Mouse (Mus musculus) monocyte, adult 5-6 weeks (primary cell): ENCODE data around the gene Abcd4. TPM values are rescaled to one million over a fixed set of nuclear protein-coding genes. Genes with fewer than 3 reads are reported as not detected.
A peak's percentile ranks its signal among the peaks of the same experiment; 100 is the strongest.

Source experiments
- ATAC-seq: fragments of 153-309, 156-312 bp; replicated peaks from 2 replicates; pipeline ENCODE4 v1.8.0; 2017; ENCODE audit warnings: mild to moderate bottlenecking; ENCODE audit not compliant: low TSS enrichment, insufficient number of reproducible peaks, severe bottlenecking, poor library complexity, low FRiP score
- total RNA-seq: library from RNA; stranded (forward); fragments of 200-1000, 200-491, 200-594 nt; gene quantifications from 3 replicates; pipeline ENCODE4 v1.2.3, GENCODE M21; 2017

The Abcd4 gene
- total RNA-seq = 4.0 to 10.0 TPM (median 5.7 TPM) in 3 replicates

DNA sequence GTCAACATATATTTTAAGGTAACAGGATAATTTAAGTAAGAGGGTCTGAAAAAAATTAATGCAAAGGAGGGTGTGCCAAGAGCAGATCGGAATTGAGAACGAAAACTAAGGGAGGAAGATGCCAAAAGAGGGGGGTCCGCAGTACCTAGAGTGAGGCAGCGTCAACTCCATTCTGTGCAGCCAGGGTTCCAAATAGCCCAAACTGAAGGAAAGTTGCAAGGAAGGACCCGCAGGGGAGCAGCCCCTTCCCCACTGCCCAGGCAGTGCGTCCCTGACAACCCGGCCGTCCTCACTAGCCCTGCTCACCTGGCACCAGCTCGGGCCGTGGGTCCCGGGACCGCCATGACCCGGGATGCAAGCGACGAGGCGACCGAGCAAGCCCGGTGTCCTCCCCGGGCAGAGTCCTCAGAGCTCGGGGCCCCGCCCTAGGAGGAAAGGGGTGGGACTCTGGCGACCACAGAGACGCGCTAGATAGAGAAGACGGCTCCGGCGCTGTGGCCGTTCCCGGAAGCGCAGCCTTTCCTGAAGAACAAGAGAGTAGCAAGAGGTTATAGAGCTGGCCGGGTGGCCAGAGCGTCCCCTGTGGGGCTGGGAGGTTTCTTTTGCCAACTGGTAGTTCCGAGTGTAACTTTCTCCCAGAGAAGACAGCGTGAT, at the start of gene Abcd4:
Abcd4 (minus strand) TSS at position 437 of the 654 bp plus-strand sequence.
- peak; percentile 97 for ATAC-seq

DNA sequence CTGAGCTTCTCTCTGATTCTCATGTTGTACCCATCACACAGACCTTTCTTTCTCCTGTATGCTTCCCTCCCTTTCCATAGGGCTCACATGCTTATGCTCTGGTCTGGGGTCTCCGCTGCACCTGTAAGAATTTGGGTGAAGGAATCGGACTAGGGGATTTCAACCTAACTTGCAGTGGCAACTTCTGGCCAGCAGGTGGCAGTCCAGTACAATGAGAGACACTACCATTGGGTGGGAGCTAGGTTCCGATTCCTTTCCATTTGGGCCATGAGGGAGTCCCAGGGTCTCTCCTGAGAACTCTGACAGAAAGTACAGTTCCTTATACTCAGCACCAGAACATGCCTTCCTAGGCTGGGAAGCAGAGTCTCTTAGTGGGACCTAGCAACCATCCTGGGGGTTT, 36.7 kb upstream of the Abcd4 start:
- ATAC-seq = peak; percentile 67

DNA sequence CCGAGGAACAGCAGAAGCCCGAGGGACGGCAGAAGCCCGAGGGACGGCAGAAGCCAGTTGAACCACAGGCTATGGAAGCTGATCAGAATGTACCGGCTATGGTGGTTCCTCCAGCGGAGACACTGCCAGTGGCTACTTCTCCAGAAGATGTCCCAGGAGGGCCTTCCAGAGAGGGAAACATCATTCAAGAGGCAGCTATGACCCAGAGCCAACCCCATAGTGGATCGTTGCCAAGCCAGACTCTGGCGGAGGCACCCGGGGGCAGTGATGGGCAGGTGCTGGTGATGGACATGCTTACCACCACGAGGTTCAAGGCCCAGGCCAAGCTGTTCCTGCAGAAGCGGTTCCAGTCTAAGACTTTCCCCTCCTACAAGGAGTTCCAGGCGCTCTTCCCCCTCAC, 33.0 kb upstream of the Abcd4 start:
- no peak for ATAC-seq

DNA sequence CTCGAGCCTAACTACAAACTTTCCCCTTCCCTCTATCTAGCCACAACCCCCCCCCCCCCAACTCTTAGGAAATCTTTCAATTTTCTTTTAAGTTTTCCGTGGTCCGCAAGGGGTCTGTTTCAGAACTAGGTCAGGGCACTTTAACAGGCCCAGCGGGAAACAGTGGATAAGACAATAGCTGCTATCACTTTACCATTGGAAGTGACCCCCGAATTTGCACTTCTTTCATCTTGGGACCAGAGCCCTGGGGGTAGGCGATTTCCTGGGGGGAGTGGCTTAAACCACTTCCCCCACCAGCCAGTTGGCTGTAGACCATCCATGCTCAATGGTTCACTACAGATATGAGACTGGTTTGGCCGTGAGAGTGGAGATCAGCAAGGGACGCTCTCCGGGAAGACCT, 23.4 kb upstream of the Abcd4 start, which contains the start of gene Vrtn:
Vrtn (plus strand) TSS at position 366 of the 400 bp plus-strand sequence.
- ATAC-seq = no peak

DNA sequence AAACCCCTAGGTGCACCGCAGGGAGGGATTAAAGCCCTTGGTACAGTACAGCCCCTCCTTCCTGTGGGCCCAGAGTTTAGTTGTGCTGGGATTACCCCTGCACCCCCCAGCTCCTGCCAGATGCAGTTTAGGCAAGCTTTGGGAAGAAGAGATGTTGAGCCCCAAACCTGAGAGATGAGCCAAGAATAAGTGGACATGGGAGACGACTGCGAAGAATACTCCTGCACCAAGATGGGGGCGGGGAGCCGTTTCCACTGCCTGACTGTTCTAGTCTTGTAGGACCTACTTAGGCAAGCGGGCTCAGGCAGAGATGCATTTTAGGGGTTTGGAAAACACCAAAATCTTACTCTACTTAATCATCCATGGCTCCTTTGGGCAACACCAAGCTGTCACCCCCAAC, 23.0 kb upstream of the Abcd4 start:
- ATAC-seq = no peak

DNA sequence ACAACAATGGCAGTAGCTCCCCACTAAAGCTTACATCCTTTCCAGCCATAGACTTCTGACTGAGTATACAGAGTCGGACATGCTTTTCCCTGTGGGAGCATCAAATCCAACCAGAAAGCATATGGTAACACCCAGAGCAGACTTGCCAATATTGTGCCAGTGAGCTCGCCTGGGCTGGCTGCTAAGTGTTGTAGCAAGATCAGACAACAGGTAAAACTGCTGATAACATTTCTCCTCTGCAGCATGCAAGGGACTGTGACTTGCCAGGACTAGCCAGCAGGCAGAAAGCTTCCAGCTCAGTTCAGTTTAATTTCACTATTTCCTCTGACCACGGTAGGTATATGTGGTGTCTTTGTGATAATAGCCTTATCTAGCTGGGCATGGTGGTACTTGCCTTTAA, 14.7 kb upstream of the Abcd4 start:
- no peak for ATAC-seq

DNA sequence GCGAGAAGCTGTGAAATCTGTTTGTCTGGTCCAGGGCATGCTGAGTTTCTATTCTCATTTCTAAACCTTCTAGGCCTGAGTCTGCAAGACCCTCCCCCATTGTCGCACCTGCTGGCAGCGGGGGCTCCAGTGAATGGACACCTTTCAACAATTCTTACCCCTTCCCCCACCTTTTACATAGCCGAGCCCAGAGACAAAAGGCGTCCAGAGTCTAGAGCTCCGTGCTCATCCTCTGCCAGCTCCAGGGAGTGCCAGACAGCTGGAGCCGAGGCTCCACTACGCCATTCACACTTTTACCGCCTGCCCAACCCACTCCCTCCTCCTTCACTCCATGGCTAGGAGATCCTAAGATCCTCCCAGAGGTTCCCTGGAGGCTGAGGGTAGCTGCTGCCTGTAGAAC, 7.9 kb upstream of the Abcd4 start:
- no peak for ATAC-seq

DNA sequence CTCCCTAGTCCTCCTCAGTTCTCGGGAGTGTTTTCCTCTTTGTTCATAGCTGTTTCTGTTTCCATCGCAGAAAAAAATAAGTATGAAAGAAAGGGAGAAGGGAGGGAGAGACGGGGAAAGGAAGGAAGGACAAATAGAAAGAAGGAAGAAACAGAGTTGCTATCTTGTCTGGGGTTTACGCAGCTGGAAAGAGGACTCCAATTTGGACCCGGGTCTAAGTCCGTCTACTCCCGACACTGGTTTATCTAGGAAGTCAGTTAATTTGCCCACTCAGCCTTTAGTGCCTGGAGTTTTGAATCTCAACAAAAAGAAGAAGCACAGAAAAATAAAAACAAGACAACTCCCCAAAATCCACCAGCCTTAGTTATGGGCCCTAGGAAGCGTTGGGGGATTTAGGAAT, 7.4 kb upstream of the Abcd4 start:
- no peak for ATAC-seq

DNA sequence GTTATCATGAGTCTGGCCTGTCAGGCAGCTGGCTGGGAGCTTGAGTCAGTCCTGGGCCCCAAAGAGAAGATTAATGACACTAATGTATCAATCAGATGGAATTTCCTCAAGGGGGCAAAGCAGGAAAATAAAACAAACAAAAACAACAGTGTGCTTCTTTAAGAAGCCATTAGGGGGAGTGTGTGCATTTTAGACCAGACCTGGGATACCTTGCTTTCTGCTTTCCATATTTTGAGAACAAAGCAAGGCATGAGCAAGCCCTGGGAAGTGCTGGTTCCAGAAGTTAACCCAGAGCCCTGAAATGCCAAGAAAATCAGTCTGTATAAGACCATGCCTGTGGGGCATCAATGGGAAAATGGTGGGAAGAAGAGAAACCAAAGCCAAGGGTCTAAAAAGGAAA, 3.8 kb upstream of the Abcd4 start:
- no peak for ATAC-seq

DNA sequence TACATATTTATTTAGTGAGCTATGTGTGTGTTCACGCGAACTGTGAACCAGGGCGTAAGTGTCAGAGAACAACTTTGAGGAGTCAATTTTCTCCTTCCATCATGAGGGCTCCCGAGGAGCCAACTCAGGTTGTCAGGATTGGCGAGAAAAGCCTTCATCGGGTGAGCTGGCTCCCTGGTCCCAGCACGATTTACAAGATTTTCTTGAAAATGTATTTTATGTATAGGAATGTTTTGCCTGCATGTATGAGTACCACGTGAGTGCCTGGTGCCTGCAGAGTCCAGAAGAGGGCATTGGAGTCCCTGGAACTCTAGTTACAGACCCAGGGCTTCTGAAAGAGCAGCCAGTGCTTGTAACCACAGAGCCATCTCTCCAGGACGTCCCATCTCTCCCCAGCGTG, 450 bp upstream of the Abcd4 start:
- ATAC-seq = no peak

DNA sequence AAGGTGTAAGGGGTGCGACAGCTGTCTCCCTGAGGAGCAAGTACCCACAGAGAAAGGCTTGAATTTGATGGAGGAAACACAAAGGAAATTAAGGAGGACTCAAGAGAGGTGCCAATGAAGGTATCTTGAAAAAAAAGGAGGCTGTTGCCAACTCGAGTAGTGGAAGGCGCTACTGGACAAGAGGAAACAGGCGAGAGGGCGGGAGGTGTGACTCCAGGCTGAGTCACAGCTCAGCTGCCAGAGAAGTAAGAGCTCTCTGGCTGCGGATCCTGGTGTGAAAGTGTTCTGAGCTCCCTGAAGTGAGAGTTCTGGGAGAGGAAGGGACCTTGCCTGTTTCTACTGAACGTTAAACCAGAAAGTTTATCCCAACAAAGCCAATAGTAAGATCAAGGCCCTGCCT, 2.7 kb downstream of the Abcd4 start:
- no peak for ATAC-seq

DNA sequence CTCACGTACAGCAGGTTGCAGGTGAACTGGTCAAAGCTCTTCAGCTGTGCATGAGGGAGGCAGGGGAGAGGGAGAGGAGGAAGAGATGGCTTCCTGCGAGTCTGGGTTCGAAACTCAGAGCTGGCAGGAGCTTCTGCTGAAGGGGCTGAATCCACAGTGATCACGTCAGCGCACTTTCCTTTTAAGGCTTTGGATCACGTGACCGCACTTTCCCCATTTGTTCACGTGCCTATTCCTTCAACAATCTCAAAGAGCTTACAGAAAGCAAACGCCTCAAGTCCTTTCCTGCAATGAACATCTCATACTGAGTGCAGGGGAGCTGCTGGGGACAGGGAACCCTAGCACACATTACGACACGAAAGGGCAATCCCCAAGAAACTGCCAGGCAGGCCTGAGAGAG, 3.2 kb downstream of the Abcd4 start:
- no peak for ATAC-seq

DNA sequence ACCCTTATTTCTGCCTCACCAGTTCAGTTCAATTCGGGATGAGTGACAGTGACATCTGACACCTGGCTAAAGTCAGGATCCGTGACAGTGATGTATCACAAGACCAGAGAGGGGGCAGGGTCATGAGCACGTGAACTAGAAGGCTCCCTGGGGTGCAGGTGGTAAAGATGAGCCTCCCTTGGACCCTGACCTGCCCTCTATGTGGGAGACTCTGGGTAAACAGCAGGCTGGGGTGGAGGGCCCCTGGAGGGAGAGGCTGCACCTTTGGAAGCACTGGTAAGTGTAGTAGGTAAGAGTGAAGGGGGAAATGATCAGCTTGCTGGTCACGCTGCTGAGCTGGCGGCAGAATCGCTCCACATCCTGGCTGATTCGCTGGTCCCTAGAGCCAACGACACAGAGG, 4.7 kb downstream of the Abcd4 start:
- no peak for ATAC-seq

DNA sequence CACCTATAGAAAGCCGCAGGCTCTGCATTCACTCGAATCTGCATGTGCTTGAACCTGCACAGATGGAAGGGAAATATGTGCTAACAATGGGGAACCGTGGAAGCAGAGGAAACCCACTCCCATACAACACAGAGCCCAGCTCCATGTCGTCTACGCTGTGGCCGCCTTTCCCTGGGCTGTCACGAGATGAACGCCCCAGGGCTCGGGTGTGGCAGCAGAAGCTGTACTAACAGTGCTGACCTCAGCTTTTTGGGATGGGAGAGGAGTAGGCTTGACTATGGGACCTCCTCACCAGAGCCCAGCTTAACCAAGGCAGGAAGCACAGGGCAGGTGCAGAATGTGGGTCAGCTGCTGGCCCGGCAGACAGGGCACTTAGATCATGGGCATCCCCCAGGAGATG, 5.5 kb downstream of the Abcd4 start:
- ATAC-seq = no peak

DNA sequence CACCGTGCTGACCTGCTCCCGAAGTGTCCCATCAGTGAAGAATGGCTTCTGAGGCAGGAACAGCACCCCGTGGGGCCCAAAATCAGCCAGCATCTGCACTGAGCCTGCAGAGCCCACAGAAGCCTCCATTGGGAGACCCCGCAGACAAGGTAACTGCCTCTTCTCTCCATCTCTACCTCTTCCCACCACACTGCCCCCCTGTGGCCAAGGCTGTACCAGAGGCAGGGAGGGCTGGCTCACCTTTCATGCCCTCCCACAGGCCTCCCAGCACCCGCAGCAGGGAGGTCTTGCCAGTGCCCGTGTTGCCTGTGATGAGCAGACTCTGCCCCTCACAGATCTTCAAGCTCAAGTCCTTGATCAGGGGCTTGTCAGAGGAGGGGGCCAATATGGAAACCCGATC, 11.4 kb downstream of the Abcd4 start:
- no peak for ATAC-seq

DNA sequence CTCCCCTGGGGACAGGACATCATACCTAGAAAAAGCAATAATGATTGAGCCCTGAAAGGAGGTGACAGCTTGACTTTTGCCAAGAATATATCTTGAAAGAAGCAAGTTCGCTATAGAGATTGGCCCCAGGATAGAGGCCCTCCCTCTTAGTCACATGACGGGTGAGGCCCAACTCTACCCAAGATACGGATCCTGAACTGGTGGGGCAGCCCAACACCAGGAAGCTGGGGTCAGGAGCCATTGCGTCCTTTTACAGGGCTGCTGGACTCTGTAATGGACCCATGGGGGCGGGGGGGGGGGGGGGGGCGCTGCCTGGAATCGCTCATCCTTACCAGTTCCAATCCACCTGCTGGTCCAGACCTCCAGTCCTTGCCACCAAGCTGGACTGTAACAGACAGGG, 13.2 kb downstream of the Abcd4 start:
- no peak for ATAC-seq

DNA sequence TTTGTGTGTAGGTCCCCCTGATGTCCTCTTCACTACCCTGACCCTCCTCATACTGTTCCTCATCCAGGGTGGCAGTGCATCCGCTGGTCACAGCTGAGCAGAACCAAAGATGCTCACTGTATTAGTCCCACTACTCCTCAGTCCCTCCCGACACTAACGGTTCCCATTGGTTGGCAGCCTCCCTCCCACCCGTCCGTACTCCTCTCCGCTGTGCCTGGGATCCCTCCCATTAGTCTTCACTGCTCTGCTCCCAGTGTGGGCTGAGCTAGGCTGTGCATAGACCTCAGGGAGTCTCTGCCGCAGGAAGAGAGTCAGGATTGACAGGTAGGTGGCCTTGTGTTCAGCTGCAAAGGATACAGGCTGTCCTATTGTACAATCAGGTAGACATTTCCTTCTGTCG, 18.9 kb downstream of the Abcd4 start:
- no peak for ATAC-seq

DNA sequence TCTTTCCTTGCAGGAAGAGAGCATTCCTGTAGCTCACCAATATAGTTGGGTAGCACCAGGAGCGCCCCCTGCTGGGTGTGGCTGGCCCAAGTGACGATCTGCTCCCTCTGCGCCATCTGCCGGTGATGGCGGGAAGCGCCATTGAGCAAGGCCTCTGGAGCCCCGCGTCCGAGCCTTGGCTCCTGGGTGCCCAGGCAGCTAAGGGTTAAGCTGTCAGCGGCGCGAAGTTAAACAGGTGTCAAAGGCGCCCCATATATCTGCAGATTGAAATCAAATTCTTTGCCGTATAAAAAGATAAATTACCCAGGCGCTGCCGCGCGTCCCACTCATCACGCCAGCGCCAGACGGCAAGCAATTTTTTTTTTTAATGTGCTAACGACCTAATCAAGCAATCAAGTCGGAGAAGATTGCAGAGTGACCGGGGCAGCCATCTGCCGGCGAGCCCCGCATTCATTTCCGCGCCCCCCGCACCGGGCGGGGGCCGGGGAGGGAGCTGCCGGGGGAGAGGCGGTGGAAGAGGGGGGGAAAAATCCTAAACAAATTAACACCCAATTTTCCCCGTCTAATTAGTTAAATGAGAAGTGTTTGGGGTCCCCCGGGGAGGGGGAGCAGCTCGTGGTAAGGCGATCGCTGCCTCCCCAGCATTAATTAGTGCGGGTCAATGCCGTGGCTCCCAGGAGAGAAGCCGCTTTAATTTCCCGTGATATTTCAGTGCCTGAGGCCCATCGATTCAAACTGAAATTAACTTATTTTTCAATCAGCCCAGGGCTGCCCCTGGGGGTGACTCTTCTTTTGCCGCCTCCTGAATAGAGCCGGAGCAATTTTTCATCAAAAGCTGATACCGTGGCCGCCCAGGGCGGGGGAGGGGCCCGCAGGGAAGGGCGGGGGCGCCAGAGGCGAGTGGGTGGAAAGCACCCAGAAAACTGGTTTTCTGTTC, 27.1 kb downstream of the Abcd4 start:
- peak; percentile 88 for ATAC-seq

DNA sequence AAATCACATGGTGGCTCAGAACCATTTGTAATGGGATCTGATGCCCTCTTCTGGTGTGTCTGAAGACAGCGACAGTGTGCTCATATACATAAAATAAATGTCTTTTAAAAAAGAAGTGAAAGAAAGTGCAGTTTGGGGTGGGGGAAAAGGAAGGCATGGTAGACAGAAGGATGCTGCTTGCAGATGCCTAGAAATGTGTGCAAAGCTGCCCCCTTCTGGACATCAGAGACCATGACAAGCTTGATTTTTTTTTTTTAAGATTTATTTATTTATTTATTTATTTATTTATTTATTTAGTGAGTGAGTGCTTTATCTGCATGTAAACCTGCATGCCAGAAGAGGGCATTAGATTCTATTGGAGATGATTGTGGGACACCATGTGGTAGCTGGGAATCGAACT, 35.9 kb downstream of the Abcd4 start:
- no peak for ATAC-seq

DNA sequence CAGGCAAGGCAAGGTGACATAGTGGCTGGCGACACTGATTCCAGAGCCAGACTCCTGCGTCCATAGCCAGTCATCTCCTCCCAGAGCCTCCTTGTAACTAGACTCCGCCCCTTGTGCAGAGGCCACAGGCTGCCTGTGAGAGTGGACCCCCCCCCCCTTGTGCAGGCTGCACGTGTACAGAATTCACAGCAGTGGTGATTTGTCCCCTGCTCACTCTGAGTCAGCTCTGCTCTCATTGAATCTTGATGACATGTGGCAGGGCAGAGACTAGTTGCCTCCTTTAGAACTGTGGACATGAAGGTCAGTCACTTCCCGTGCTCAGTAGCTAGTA, 38.8 kb downstream of the Abcd4 start:
- ATAC-seq = no peak
